Mouse (Mus musculus): ENCODE results near the gene 9130023H24Rik.

DNA sequence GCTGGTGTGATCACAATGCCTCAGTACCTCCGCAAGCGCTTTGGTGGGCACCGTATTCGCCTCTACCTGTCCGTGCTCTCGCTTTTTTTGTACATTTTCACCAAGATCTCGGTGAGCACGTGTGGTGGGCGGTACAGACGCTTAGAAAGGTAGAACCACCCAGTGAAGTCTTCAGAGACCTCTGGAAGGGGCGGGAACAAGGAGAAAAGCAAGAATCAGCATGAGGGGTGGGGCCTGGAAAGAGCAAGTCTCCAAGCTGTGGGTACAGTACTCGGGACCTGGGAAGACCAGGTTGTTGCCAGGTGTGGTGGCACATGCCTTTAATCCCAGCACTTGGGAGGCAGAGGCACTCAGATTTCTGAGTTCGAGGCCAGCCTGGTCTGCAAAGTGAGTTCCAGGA, 29.6 kb upstream of the 9130023H24Rik start:
- TF ChIP-seq ZC3H11A (IDR thresholded peaks at IDR 0.05; ENCODE audit: low read depth, low read length), result no peak
- no peak for TF ChIP-seq SIN3A (IDR thresholded peaks at IDR 0.05; ENCODE audit: low read length)
- TF ChIP-seq POLR2A (IDR thresholded peaks at IDR 0.05; ENCODE audit: low read depth, low read length), result no peak
- no peak for TF ChIP-seq BHLHE40 (IDR thresholded peaks at IDR 0.05; ENCODE audit: low read depth, low read length)
- no peak for TF ChIP-seq POLR2AphosphoS2 (IDR thresholded peaks at IDR 0.05; ENCODE audit: low read depth, low read length)
- TF ChIP-seq CTCF (conservative IDR thresholded peaks at IDR 0.05 in 1 of 2, IDR thresholded peaks at IDR 0.05 in 1 of 2; ENCODE audit: low read depth in 2 of 2, low read length in 2 of 2), result no peak
- no peak for TF ChIP-seq E2F4 (IDR thresholded peaks at IDR 0.05; ENCODE audit: insufficient replicate concordance, low read depth, low read length)
- no peak for TF ChIP-seq TBP (conservative IDR thresholded peaks at IDR 0.05; ENCODE audit: low read depth, low read length)
- no peak for TF ChIP-seq GABPA (IDR thresholded peaks at IDR 0.05; ENCODE audit: insufficient replicate concordance, low read depth, low read length)
- TF ChIP-seq CHD2 (IDR thresholded peaks at IDR 0.05; ENCODE audit: low read length), result no peak
- TF ChIP-seq TCF12 (IDR thresholded peaks at IDR 0.05; ENCODE audit: low read depth, low read length), result no peak
- no peak for TF ChIP-seq SMC3 (IDR thresholded peaks at IDR 0.05; ENCODE audit: low read depth, low read length)
- TF ChIP-seq CHD1 (IDR thresholded peaks at IDR 0.05; ENCODE audit: low read depth, low read length), result no peak
- no peak for TF ChIP-seq MAZ (IDR thresholded peaks at IDR 0.05; ENCODE audit: low read depth, low read length)
